Mouse (Mus musculus): ENCODE measurements at regions not wholly inside any gene's neighbourhood (a gene's known extent, or its start where the extent isn't known, plus 50 kb on each side); places are given as distances from the start of the nearest gene placed in this dataset.

DNA sequence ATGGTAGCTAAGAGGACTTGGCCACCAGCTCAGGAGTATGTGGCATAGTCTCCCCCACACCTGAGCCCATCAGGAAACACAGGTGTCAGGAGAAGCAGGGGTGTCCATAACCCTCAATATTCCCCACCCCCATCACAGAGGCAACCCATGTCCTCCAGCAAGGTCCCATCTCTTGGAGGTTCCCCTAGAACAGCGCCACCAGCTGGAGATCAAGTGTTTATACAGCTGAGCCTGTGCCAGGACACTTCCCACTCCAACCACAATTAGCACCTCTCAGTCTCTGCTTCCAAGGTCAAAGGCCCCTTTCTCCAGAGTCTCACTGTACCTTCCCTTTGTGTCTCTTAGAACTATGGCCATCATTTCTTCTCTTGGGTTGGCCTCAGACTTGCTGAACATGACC lies 276.5 kb downstream of the Med13l start:
- no peak for TF ChIP-seq JUND (IDR thresholded peaks at IDR 0.05; ENCODE audit: low read depth, low read length)
- no peak for TF ChIP-seq MAFK (IDR thresholded peaks at IDR 0.05; ENCODE audit: borderline replicate concordance, low read depth, low read length)
- no peak for TF ChIP-seq GATA1 (IDR thresholded peaks at IDR 0.05; ENCODE audit: low read depth, low read length)
- TF ChIP-seq GABPA (IDR thresholded peaks at IDR 0.05; ENCODE audit: low read depth, low read length), result no peak
- no peak for TF ChIP-seq POLR2A (IDR thresholded peaks at IDR 0.05; ENCODE audit: control insufficient read depth in 1 of 2, insufficient read depth in 1 of 2, low read depth in 1 of 2, low read length in 2 of 2, poor library complexity in 1 of 2)
- TF ChIP-seq MYB (IDR thresholded peaks at IDR 0.05; ENCODE audit: low read depth, low read length), result no peak
- no peak for TF ChIP-seq USF1 (IDR thresholded peaks at IDR 0.05; ENCODE audit: low read depth, low read length)
- no peak for TF ChIP-seq BHLHE40 (IDR thresholded peaks at IDR 0.05; ENCODE audit: borderline replicate concordance, low read depth, low read length)
- TF ChIP-seq E2F4 (IDR thresholded peaks at IDR 0.05; ENCODE audit: borderline replicate concordance, low read depth, low read length), result no peak
- no peak for TF ChIP-seq EP300 (IDR thresholded peaks at IDR 0.05; ENCODE audit: low read depth in 1 of 2, low read length in 2 of 2)
- TF ChIP-seq SMC3 (IDR thresholded peaks at IDR 0.05; ENCODE audit: low read depth, low read length), result no peak
- TF ChIP-seq KAT2A (conservative IDR thresholded peaks at IDR 0.05; ENCODE audit: low read depth, low read length), result no peak
- no peak for TF ChIP-seq SIN3A (IDR thresholded peaks at IDR 0.05; ENCODE audit: low read length)
- no peak for TF ChIP-seq RCOR1 (IDR thresholded peaks at IDR 0.05; ENCODE audit: low read depth, low read length)
- TF ChIP-seq ZNF384 (IDR thresholded peaks at IDR 0.05; ENCODE audit: low read depth, low read length), result no peak
- no peak for TF ChIP-seq HCFC1 (IDR thresholded peaks at IDR 0.05; ENCODE audit: low read depth, low read length)
- TF ChIP-seq MAZ (IDR thresholded peaks at IDR 0.05; ENCODE audit: low read depth, low read length), result no peak
- no peaks in the 10 kb centered on the region for H3K36me3 ChIP-seq (ENCODE audit: control insufficient read depth in 1 of 2, insufficient read depth in 2 of 2, low read length in 2 of 2)
- DNase-seq (ENCODE audit: low read depth, low spot score), result no peak
- no peak overlapping the region for H3K27ac ChIP-seq (ENCODE audit: control insufficient read depth, low read depth, low read length)
- no peak overlapping the region for H3K9ac ChIP-seq (ENCODE audit: control insufficient read depth, low read depth, low read length, poor library complexity, severe bottlenecking)
- H3K9me3 ChIP-seq (replicated peaks; ENCODE audit: insufficient read depth, low read length), result no peaks in the 10 kb centered on the region
- H3K79me2 ChIP-seq (ENCODE audit: control insufficient read depth, insufficient read depth, low read length, poor library complexity), result no peaks in the 10 kb centered on the region
- H3K4me3 ChIP-seq (ENCODE audit: control insufficient read depth in 1 of 2, insufficient read depth in 1 of 2, low read depth in 2 of 2, low read length in 2 of 2), result no peak overlapping the region
- H3K4me1 ChIP-seq (ENCODE audit: control insufficient read depth in 1 of 2, insufficient read depth in 2 of 2, low read length in 2 of 2), result no peaks in the 10 kb centered on the region
- H3K27me3 ChIP-seq (ENCODE audit: control insufficient read depth in 1 of 2, insufficient read depth in 2 of 2, low read length in 2 of 2), result no peaks in the 10 kb centered on the region

GRCm38 (mm10) chr5:118838421-118838820 lies 277.9 kb downstream of the Med13l start:
- H3K9me3 ChIP-seq (replicated peaks; ENCODE audit: insufficient read depth, low read length), result no peaks in the 10 kb centered on the region
- H3K9ac ChIP-seq (ENCODE audit: control insufficient read depth, low read depth, low read length, poor library complexity, severe bottlenecking), result no peak overlapping the region
- no peaks in the 10 kb centered on the region for H3K79me2 ChIP-seq (ENCODE audit: control insufficient read depth, insufficient read depth, low read length, poor library complexity)
- H3K4me1 ChIP-seq (ENCODE audit: control insufficient read depth in 1 of 2, insufficient read depth in 2 of 2, low read length in 2 of 2), result no peaks in the 10 kb centered on the region
- no peak overlapping the region for H3K27ac ChIP-seq (ENCODE audit: control insufficient read depth, low read depth, low read length)
- DNase-seq (ENCODE audit: low read depth, low spot score), result no peak
- no peaks in the 10 kb centered on the region for H3K36me3 ChIP-seq (ENCODE audit: control insufficient read depth in 1 of 2, insufficient read depth in 2 of 2, low read length in 2 of 2)
- no peaks in the 10 kb centered on the region for H3K27me3 ChIP-seq (ENCODE audit: control insufficient read depth in 1 of 2, insufficient read depth in 2 of 2, low read length in 2 of 2)
- TF ChIP-seq POLR2AphosphoS5 (IDR thresholded peaks at IDR 0.05; ENCODE audit: borderline replicate concordance, low read depth, low read length) (no peak), GABPA (IDR thresholded peaks at IDR 0.05; ENCODE audit: low read depth, low read length) (no peak), NRF1 (IDR thresholded peaks at IDR 0.05; ENCODE audit: insufficient read depth, low read depth, low read length, poor library complexity, severe bottlenecking) (no peak), POLR2A (IDR thresholded peaks at IDR 0.05; ENCODE audit: control insufficient read depth in 1 of 2, insufficient read depth in 1 of 2, low read depth in 1 of 2, low read length in 2 of 2, poor library complexity in 1 of 2) (no peak), UBTF (IDR thresholded peaks at IDR 0.05; ENCODE audit: borderline replicate concordance, insufficient read depth, low read depth, low read length) (no peak), MXI1 (IDR thresholded peaks at IDR 0.05; ENCODE audit: low read depth, low read length) (no peak), POLR2AphosphoS2 (IDR thresholded peaks at IDR 0.05; ENCODE audit: low read length) (no peak), CHD1 (IDR thresholded peaks at IDR 0.05; ENCODE audit: low read depth, low read length) (no peak), MYB (IDR thresholded peaks at IDR 0.05; ENCODE audit: low read depth, low read length) (no peak), HCFC1 (IDR thresholded peaks at IDR 0.05; ENCODE audit: low read depth, low read length) (no peak), ZMIZ1 (IDR thresholded peaks at IDR 0.05; ENCODE audit: low read depth, low read length) (no peak), CTCF (IDR thresholded peaks at IDR 0.05 in 2 of 3, conservative IDR thresholded peaks at IDR 0.05 in 1 of 3; ENCODE audit: control insufficient read depth in 1 of 3, insufficient read depth in 1 of 3, low read depth in 2 of 3, low read length in 3 of 3, poor library complexity in 1 of 3, severe bottlenecking in 1 of 3) (no peak), CHD2 (IDR thresholded peaks at IDR 0.05; ENCODE audit: low read length) (no peak), SMC3 (IDR thresholded peaks at IDR 0.05; ENCODE audit: low read depth, low read length) (no peak), MEF2A (IDR thresholded peaks at IDR 0.05; ENCODE audit: extremely low read depth, insufficient replicate concordance, low read depth, low read length, poor library complexity, severe bottlenecking) (no peak), SIN3A (IDR thresholded peaks at IDR 0.05; ENCODE audit: low read length) (no peak)
- no peak overlapping the region for H3K4me3 ChIP-seq (ENCODE audit: control insufficient read depth in 1 of 2, insufficient read depth in 1 of 2, low read depth in 2 of 2, low read length in 2 of 2)
